Mouse (Mus musculus) CH12F3 (cell line): ENCODE measurements around the gene Ms4a13.
"Not testable (repeated sequence)": the region's sequence is repeated elsewhere in the genome, so short reads cannot be mapped to it uniquely, and the experiment has no call there.

ENCODE experiments used
- in situ Hi-C: fragments of 300-500 bp; cut with MboI; formaldehyde crosslinking; loops from 2 replicates; pipeline ENCODE4 v1.14.3; 2020; ENCODE audit warnings: low sequenced_read_pairs

The Ms4a13 gene

GRCm38 (mm10) chr19:11196546-11196945 lies at the start of gene Ms4a13:
Gene Ms4a13 (minus strand): TSS chr19:11196737.
- in situ Hi-C loops = no loop called here

DNA sequence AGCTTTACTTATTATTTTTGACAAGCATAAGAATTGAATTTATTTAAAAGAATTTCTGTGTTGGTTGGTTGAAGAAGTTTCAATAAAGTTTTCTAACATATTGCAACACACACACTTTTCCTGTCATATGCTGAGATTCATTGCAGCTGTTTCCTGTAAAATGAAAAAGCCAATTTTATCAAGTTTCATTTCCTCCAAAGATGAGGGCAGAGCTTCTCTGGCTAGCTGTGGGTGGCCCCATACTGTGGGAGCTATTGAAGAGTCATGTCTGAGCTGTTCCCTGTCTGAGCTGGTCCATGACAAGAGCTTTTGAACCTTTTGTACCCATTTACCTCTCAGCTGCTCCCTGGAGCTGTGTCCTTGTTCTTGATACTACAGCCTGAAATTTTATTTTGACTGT lies 47.7 kb upstream of the Ms4a13 start:
- in situ Hi-C loops = no loop called here

- in situ Hi-C loops = no loop called here
Observed at GRCm38 (mm10) chr19:11242560-11242959, 46.0 kb upstream of the Ms4a13 start.

DNA sequence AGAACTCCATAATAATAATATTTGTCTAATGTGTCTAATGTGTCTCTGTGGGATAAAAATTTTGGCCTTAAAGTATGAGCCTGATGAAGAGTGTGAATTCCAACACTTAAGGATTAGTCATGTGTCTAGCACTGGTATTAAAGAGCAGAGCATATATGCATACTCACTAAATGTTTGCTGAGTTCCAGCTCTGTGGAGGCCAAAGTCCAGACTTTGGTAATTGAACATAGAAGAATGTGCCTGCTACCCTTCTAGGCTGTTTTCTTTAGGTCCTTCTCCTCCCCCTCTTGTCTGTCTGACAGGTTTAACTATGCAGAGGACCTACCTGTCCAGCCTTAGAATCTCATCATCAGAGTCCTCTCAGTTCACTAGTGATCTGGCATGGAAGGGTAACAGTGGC lies 39.3 kb upstream of the Ms4a13 start:
- in situ Hi-C loops = no loop called here

DNA sequence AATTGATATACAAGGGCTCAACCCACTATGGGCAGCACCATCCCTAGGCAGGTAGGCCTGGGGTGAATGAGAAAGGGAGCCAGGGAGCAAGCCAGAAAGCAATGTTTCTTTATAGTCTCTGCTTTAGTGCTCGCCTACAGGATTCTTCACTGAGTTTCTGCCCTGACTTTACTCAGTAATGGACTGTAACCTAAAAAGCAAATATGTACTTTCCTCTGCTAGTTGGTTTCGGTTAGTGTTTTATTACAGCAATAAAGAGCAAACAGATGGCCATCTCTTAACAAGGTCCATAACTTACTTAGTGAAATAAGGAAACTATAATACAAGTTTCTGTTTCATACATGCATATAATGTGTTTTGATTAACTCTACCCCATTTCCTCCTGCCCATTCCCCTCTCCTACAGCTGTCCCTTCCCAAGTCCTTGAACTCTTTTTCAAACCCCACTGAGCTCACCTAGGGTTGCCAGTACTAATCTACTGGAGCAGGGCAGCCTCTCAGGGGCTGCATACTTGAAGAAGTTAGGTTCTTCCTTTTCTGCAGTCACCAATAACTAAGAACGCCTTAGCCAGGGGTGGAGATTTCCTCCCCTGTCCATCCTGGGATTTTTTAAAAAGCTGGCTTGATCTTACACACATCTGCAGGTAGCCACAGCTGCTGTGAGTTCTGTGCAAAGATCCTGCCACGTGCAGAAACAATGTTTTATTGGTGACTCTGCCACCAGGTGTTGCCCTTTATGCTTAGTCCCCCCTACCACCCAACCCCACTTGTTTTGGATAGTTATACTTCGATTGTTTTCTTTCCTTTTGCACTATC lies 38.6 kb upstream of the Ms4a13 start:
- in situ Hi-C loops = no loop called here

- in situ Hi-C loops = no loop called here
Observed at GRCm38 (mm10) chr19:11234244-11234643, 37.7 kb upstream of the Ms4a13 start.

DNA sequence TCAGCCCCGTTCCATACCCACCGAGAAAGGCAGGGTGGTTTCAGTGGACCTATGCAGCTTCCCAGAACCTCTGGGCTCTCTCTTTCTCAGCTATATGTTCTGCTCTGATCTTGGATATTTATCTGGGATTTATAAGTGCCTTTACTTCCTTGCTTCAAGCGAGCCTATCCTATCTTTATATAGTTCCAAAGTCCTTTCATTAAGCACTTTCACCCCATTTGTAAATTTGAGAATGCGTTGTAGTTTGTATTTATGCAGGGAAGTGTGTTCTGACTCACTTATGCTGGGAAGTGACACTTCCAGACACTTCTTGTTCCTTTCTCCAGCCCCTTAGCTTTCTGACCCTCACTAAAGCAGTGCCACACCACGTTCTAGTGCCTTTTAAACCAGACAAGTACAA lies 35.8 kb upstream of the Ms4a13 start, which contains the start of gene Ms4a12:
Gene Ms4a12 (minus strand): TSS at position 101 of the 400 bp plus-strand sequence.
- in situ Hi-C loops = no loop called here

GRCm38 (mm10) chr19:11192552-11192951 lies 4.0 kb downstream of the Ms4a13 start:
- in situ Hi-C loops = no loop called here

GRCm38 (mm10) chr19:11184121-11184520 lies 12.4 kb downstream of the Ms4a13 start:
- in situ Hi-C loops = loop anchor here (10.0 kb wide), 1 partner anchor 421 kb away; the partner anchor contains the start of gene Ms4a6d

DNA sequence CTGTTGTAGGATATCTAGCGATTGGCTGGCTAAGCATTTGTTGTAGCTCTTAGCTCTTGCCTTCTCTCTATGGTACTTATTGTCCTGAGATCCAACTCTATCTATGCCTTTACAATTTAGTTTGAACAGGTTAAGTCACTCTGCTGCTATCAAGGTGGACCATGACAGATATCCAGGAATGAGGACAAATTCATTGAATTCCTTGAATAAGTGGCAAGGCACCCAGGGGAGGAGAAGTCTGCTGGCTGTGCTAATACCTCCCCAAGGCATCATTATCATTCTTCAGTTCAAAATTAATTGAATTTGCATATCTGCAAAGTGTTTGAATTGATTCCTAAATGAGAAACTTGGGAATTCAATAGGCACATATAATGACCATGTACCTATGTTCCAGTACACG lies 19.1 kb downstream of the Ms4a13 start:
- in situ Hi-C loops = no loop called here

GRCm38 (mm10) chr19:11165172-11165571 lies 31.4 kb downstream of the Ms4a13 start, which contains the start of gene 1700025F22Rik:
Gene 1700025F22Rik (minus strand): TSS chr19:11165320.
- in situ Hi-C loops = no loop called here

DNA sequence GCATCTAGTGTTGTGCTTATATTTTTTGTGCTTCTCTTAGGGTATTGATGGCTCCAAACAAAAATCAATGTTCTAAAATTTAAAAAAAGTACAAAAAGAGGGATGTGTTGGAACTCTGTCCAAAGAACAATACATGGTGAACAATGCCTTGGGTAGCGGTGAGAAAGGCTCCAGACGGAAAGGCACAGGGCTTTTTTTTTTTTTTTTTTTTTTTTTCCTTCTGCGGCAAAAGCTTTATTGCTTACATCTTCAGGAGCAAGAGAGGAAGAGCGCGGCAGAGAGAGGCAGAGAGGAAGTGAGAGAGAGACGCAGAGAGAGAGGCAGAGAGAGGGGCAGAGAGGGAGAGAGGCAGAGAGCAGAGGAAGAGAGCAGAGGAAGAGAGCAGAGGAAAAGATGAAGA lies 38.6 kb downstream of the Ms4a13 start:
- in situ Hi-C loops = not testable (repeated sequence)

DNA sequence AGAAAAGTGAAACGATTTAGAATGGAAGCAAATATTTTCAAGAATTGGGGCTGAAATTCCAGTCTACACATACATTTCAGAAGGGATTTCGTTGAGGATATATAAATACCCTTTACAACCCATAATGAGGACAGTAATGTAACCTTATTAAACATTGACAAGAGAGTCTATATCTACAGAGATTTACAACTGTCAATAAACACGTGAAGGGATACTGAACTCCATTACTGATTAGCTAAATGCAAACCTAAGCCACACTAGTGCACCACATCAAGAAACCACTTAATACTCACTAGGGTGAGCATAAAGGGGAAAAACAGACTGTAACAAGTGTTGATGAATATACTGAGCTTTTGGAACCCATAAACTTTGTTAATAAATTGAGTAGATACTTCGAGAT lies 61.2 kb downstream of the Ms4a13 start:
- in situ Hi-C loops = no loop called here

GRCm38 (mm10) chr19:11134852-11135251 lies 61.7 kb downstream of the Ms4a13 start:
- in situ Hi-C loops = no loop called here

- in situ Hi-C loops = not testable (repeated sequence)
Observed at GRCm38 (mm10) chr19:11130776-11131175, 65.8 kb downstream of the Ms4a13 start, which contains the start of gene 1700017D01Rik. Gene 1700017D01Rik (minus strand): TSS chr19:11130876.

DNA sequence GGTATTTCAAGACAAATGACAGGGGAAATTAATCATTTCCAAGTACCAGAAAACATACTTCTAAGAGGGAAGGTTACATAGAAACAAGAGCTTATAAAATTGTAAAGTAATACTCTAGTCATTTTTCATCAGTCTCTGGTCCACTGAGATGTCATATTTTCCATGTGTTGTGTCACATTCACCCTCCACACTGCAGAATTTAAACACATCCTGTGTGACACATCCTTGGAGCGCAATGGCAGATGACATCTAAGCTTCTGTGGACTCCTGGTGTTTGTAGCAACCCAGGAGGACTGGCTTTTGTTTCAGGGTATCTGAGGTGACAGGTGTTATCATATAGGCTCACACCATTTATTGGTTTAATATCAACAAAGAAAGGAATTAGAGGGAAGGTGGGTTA lies 66.8 kb downstream of the Ms4a13 start:
- in situ Hi-C loops = no loop called here

GRCm38 (mm10) chr19:11121016-11121420 lies 75.5 kb downstream of the Ms4a13 start:
- in situ Hi-C loops = not testable (repeated sequence)
